Mouse (Mus musculus) ES-E14 (cell line): ENCODE measurements around the gene Amer2. TPM values are rescaled to one million over a fixed set of nuclear protein-coding genes. Genes with fewer than 3 reads are reported as not detected.

Source experiments
- DNase-seq: peaks from one replicate; pipeline ENCODE4 v3.0.0-alpha.2; 2013; ENCODE audit warnings: low read depth, low spot score
- H3K27ac ChIP-seq: 2 replicates; pipeline ENCODE4 v1.5.1; 2012; ENCODE audit warnings: low read depth, mild to moderate bottlenecking, low read length, moderate library complexity, mixed read lengths; ENCODE audit not compliant: poor library complexity, insufficient read depth, severe bottlenecking
- H3K36me3 ChIP-seq: 2 replicates; pipeline ENCODE4 v1.6.1; 2012; ENCODE audit warnings: mild to moderate bottlenecking, low read length, moderate library complexity, mixed read lengths; ENCODE audit not compliant: control insufficient read depth, poor library complexity, insufficient read depth, severe bottlenecking
- H3K4me1 ChIP-seq, 2 experiments: fragments of 150-350 bp in 1 of 2; sonication (generic) in 1 of 2; 2 replicates each; pipeline ENCODE4 v1.6.1; 2012; ENCODE audit warnings: low read length in 2 of 2, mild to moderate bottlenecking in 1 of 2, mixed read lengths in 1 of 2; ENCODE audit not compliant: control insufficient read depth in 2 of 2, insufficient read depth in 2 of 2, poor library complexity in 1 of 2
- H3K4me3 ChIP-seq, 2 experiments: fragments of 150-350 bp in 1 of 2; sonication (generic) in 1 of 2; 2 replicates each; pipeline ENCODE4 v1.5.1; 2012; ENCODE audit warnings: low read length in 2 of 2, low read depth in 1 of 2, mild to moderate bottlenecking in 1 of 2, mixed read lengths in 1 of 2; ENCODE audit not compliant: insufficient read depth in 1 of 2, poor library complexity in 1 of 2, severe bottlenecking in 1 of 2
- H3K9ac ChIP-seq: 2 replicates; pipeline ENCODE4 v1.6.1; 2012; ENCODE audit warnings: low read depth, mild to moderate bottlenecking, low read length, mixed read lengths; ENCODE audit not compliant: poor library complexity, insufficient read depth, severe bottlenecking
- H3K9me3 ChIP-seq: fragments of 150-350 bp; sonication (generic); 2 replicates; pipeline ENCODE4 v1.6.1; 2012; ENCODE audit warnings: low read depth, mild to moderate bottlenecking, low read length; ENCODE audit not compliant: control insufficient read depth, insufficient read depth
- CHD2 ChIP-seq: IDR thresholded peaks from 2 replicates; pipeline ENCODE4 v1.6.1; 2014; ENCODE audit warnings: mild to moderate bottlenecking, low read depth, low read length, inconsistent platforms
- HCFC1 ChIP-seq: IDR thresholded peaks from 2 replicates; pipeline ENCODE4 v1.6.1; 2012; ENCODE audit warnings: low read length, inconsistent platforms, borderline replicate concordance; ENCODE audit not compliant: insufficient read depth
- MAFK ChIP-seq: IDR thresholded peaks from 2 replicates; pipeline ENCODE4 v1.6.1; 2014; ENCODE audit warnings: mild to moderate bottlenecking, low read depth, low read length, inconsistent platforms; ENCODE audit not compliant: insufficient read depth
- ZC3H11A ChIP-seq: IDR thresholded peaks from 2 replicates; pipeline ENCODE4 v1.6.1; 2012; ENCODE audit warnings: low read depth, mild to moderate bottlenecking, inconsistent platforms, low read length, borderline replicate concordance
- ZNF384 ChIP-seq: IDR thresholded peaks from 2 replicates; pipeline ENCODE4 v1.6.1; 2012; ENCODE audit warnings: low read depth, low read length, inconsistent platforms
- in situ Hi-C, 2 experiments: fragments of 600-800 bp; cut with MboI; formaldehyde crosslinking; loops; one replicate each; pipeline ENCODE4 v1.15.1; 2025; ENCODE audit warnings: low sequenced_read_pairs in 2 of 2, inconsistent platforms in 1 of 2; ENCODE audit not compliant: unreplicated experiment in 2 of 2
- total RNA-seq: library from RNA; depleted of rRNA; stranded (reverse); fragments of 300-350 nt; gene quantifications from 2 replicates; pipeline ENCODE4 v1.2.3, GENCODE M21; 2012

Amer2 gene
- total RNA-seq, 1 experiment: 0.09 TPM

DNA sequence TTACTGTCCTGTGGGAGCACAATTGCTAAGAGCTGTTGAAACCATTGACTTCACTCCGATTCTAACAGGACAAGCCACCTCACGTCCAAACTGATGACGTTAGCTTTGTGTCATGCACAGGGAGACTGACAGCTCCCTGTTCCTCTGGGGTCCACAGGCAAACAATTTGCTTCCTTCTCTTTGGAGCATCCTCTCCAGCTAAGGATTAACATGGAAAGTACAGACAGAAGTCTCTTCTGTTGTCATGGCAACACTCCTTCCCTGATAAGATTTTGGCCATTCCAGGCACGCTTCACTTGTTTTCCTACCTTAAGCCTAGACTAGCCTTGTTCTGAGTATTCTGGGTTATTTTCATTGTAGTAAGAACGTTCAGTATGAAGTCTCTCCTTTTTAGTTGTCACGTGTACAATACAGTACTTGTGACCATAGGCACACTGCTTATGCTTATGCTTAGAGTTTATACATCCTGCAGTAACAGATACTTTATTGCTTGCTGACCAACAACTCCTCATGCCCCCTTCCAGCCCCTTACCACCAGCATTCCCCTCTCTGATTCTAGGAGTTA is 12.1 kb downstream of the Amer2 start:
- H3K9me3 ChIP-seq: no peaks in the 10 kb centered on the region
- H3K4me1 ChIP-seq: no peaks in the 10 kb centered on the region
- no peaks in the 10 kb centered on the region for H3K36me3 ChIP-seq
- TF ChIP-seq MAFK (no peak), ZNF384 (no peak), CHD2 (no peak), HCFC1 (no peak), ZC3H11A (no peak)
- no peak for DNase-seq
- in situ Hi-C loops: no loop called here
- H3K27ac ChIP-seq: no peak overlapping the region
- no peak overlapping the region for H3K9ac ChIP-seq
- H3K4me3 ChIP-seq: no peak overlapping the region

DNA sequence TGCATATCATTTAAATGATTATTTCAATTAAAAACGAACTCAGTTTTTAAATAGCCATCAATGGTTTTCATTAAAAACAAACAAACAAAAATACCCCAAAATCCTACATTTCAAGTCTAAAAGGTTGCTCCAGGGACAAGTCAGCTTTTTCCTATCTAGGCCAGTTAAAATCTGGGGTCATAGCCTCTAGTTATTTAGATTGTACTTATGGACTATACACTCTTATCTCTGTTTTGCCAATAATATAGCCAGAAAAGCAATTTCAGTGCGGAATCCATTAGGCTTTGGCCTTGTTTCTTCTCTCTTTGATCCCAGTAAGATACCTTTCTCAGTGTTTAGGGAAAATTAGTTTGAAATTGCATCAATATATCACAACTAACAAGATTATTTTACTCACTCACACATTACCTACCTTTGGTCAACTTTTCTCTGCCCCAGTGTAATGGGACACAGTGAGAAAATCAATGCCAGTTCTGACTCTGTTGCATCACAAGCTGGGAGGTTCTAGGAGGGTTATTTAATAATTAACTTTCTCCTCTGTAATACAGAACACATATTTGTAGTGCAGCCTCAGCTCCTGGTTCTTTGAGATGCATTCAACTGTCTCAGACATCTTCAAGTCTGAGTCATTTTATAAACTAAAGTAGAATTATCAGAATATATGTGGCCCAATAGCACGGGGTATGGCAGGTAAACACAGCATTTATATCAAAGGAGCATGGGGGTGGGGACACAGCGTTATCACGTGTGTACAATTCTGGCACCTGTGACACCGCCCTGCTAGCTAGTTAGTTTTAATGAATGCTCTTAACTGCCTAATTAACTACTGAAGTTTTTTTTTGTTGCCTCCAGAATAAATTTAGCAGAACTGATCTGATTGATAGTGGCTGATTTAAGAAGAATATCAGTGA is 13.8 kb downstream of the Amer2 start:
- Histone ChIP-seq H3K9ac (no peak overlapping the region), H3K36me3 (no peaks in the 10 kb centered on the region), H3K4me3 (no peak overlapping the region), H3K27ac (0 out of 2 replicates have a peak overlapping the region, but pooled peaks have one; percentile 6), H3K4me1 (no peaks in the 10 kb centered on the region), H3K9me3 (no peaks in the 10 kb centered on the region)
- DNase-seq: no peak
- no peak for TF ChIP-seq CHD2
- no peak for TF ChIP-seq ZNF384
- no peak for TF ChIP-seq HCFC1
- TF ChIP-seq MAFK: no peak
- in situ Hi-C loops: no loop called here

DNA sequence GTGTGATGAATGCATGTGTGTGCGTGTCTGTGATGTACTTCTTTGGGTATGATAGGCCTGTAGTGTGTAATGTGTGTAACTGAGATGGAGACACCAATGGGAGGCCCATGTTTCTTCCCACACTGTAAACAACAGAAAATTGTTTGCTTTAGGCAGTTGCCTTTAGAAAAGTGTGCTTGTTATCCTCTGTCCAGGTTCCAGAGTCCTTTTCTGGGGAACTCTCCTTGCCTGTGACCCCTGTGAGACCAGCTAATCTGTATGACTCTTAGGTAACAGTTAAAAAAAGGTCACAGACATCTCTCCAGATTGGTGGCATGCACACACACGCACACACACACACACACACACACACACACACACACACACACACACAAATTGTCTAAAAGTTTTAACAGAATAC is 15.3 kb downstream of the Amer2 start:
- Histone ChIP-seq H3K9ac (no peak overlapping the region), H3K4me3 (no peak overlapping the region), H3K27ac (no peak overlapping the region), H3K9me3 (no peaks in the 10 kb centered on the region), H3K36me3 (no peaks in the 10 kb centered on the region), H3K4me1 (no peaks in the 10 kb centered on the region)
- no peak for TF ChIP-seq CHD2
- no peak for TF ChIP-seq ZNF384
- no peak for TF ChIP-seq HCFC1
- TF ChIP-seq MAFK: no peak
- no peak for TF ChIP-seq ZC3H11A
- DNase-seq: no peak
- in situ Hi-C loops: no loop called here

DNA sequence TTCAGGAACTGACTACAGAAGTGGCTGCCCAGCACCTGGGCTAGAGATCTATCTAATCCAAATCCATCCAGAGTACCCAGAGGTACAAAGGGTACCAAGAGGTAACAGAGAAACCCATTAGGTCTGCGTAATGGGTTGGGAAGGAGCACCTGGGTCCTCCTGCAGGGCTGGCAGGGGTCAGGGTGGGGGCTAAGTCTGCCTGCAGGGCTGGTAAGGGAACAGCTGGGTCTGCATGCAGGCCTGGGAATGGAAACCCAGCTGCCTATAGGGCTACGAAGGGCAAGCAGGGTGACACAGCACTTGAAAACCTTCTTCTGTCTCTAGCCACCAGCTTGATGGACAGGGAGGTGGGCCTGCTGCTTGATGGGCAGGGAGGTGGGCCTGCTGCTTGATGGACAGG is 19.1 kb downstream of the Amer2 start:
- no peak for TF ChIP-seq ZNF384
- no peak for TF ChIP-seq CHD2
- no peak for TF ChIP-seq MAFK
- TF ChIP-seq HCFC1: no peak
- TF ChIP-seq ZC3H11A: no peak
- in situ Hi-C loops: no loop called here
- no peak for DNase-seq
- no peak overlapping the region for H3K27ac ChIP-seq
- no peak overlapping the region for H3K4me3 ChIP-seq
- H3K4me1 ChIP-seq: no peaks in the 10 kb centered on the region
- no peaks in the 10 kb centered on the region for H3K9me3 ChIP-seq
- no peak overlapping the region for H3K9ac ChIP-seq
- no peaks in the 10 kb centered on the region for H3K36me3 ChIP-seq
